Mouse (Mus musculus): ENCODE measurements around the gene Hist1h2bq.
"Not testable (repeated sequence)": the region's sequence is repeated elsewhere in the genome, so short reads cannot be mapped to it uniquely, and the experiment has no call there.

Hist1h2bq gene

DNA sequence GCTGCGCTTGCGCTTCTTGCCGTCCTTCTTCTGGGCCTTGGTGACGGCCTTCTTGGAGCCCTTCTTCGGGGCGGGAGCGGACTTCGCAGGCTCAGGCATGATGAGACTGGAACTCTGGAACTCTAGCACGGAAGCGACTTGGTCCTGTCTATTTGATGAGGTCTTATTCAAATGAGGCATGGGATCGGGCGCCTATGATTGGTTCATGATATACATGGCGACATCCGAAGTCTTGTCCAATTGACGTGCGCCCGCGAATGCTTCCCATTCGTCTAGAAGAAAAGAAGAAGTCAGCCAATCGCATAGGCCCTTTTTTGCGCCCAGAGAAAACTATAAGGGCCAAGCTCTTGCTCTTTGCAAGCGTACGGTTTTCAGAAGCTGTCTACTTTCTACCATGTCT lies at the start of gene Hist1h2bq, which contains the start of gene Hist1h2ao:
Gene Hist1h2bq, minus strand, starts transcription at position 125 of the 400 bp plus-strand sequence.
Gene Hist1h2ao, plus strand, starts transcription at position 393 of the 400 bp plus-strand sequence.
- not testable (repeated sequence) for DNase-seq

DNA sequence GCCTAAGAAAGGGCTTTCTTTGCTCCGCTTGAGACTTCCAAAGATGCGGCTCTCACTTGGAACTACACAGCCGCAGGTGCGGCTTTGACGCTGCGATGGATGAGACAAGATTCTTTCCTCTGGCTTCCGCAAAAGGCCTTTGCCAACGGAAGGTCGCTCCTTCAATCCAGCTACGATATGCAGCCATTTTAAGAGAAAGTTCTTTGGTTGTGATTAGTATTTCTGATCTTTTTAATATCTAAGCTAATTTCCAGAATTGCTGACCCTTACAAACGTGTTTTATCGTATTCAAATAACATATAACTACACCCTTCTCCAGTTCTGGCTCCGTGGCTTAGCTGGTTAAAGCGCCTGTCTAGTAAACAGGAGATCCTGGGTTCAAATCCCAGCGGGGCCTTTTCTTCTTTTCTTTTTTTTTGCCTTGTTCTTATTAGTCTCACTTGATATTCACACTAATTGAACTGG lies 45.7 kb upstream of the Hist1h2bq start:
- DNase-seq: peak; percentile 66 to 74

DNA sequence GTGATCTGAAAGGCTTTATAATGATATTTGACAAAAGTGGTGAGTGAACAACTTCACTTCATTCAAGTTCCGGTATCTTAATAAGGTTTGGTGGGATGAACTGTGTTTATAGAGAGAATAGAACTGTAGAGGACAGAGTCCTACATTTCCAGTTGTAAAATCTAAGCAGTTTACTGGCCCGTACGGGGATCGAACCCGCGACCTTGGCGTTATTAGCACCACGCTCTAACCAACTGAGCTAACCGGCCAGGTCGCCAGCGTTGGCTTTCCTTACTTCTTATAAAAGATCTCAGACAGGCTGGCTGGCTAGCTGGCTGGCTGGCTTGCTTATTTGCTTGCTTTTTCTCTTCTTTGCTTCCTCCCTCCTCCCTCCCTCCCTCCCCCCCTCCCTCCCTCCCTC lies 45.1 kb upstream of the Hist1h2bq start:
- DNase-seq: peak; percentile 84 to 90

DNA sequence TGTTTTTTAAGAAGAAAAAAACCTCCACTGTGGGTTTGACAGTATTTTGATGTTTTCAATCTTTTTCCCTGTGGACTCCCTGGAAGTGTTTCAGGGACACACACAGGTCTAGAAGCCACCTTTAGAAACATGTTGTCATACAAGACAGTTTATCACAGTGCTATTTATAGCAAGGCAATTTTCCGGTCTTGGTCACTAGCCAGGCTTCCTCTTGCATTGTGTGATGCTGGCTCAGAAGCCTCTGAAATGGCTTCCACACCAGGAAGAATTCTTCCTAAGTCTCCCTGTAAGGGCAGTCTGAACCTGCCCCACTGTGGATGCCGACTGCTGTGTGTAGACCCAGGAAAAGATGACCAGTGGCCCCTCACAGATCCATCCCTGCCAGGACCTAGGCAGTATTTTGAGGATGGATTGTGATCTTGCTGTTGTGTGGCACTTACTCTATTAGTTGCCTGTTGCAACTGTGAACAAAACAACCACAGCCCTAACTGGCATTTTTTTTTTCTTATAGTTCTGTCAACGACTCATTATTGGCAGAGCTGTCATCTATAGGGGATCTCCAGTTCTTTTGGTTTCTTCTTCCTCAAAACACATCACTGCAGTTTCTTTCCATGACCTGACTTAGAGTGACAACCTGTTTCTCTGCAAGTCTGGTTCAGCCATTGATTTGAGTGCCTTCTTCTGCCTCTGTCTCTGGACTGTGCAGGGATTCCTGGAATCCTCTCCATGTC lies 42.4 kb upstream of the Hist1h2bq start:
- DNase-seq: no peak

DNA sequence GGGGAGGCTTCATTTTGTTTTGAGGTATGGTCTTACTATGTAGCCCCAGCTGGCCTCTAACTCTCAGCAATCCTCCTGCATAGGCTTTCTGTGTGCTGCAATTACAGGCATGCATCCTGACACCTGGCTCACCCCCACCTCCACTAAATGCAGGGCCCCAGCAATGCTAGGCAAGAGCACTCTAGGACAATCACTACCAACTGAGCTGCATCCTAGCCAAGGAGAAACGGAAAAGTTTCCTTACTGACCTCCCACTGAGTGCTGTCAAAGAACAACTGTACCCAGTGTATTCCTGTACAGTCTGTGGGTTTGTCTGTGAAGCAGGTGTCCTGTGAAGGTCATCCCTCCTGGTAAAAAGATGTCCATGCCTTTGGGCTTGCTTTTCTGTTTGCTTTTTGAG lies 40.7 kb upstream of the Hist1h2bq start:
- not testable (repeated sequence) for DNase-seq

DNA sequence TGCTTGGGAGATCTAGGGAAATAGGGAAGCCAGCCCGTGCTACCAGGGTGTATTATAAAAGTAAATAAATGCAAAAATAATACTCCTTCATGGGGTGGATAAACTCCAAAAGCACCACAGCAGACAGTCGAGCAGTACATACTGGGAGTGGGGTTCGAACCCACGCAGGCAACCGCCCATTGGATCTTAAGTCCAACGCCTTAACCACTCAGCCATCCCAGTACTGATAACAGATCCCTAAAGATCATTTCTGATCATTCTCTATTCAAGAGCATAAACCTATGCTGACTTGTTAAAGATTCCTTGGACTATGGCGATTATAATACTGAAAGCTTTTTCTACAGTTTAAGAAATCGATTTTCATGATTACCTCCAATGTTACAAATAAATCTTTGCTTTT lies 37.9 kb upstream of the Hist1h2bq start:
- DNase-seq: no peak

DNA sequence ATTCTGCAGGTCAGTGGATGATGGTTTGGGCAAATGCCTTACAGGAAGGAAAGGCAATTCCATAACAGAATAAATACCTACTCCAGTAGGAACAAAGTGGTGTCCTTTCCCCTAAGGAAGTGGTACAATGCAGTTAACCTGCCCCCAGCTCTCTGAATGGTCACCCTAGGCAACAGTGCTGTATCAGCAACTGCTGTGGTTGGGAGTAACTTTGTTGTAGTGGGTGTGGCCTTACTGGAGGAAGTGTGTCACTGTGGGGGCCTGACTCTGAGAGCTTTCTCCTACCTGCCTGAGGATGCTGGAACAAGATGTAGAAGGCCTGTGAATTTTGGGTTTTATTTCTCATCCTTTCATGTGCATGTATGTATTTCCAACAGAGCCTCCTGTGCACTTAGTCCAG lies 36.4 kb upstream of the Hist1h2bq start:
- not testable (repeated sequence) for DNase-seq

DNA sequence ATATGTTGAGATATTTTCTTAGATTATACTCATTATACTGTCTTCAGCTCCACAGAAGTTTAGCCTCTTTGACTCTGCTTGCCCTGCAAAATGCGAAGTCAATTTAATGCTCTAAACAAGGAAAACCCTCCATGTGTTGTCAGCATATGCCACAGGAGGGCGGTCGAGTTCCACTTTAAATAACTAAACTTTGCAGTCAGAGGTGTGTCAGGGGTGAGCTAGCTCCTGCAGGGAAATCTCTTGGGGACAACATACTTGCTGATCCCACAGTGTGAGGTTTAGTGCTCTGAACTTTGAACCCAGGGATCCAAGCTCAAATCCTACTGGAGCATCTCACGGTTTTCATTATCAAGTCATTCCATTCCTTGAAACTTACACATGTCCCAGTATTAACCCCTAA lies 30.5 kb upstream of the Hist1h2bq start:
- not testable (repeated sequence) for DNase-seq

DNA sequence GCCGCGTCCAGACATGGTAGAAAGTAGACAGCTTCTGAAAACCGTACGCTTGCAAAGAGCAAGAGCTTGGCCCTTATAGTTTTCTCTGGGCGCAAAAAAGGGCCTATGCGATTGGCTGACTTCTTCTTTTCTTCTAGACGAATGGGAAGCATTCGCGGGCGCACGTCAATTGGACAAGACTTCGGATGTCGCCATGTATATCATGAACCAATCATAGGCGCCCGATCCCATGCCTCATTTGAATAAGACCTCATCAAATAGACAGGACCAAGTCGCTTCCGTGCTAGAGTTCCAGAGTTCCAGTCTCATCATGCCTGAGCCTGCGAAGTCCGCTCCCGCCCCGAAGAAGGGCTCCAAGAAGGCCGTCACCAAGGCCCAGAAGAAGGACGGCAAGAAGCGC lies 23.5 kb upstream of the Hist1h2bq start, which contains the start of the genes Hist1h2ap and Hist1h2br:
Gene Hist1h2ap, minus strand, starts transcription at position 47 of the 400 bp plus-strand sequence.
Gene Hist1h2br, plus strand, starts transcription at position 283 of the 400 bp plus-strand sequence.
- not testable (repeated sequence) for DNase-seq

DNA sequence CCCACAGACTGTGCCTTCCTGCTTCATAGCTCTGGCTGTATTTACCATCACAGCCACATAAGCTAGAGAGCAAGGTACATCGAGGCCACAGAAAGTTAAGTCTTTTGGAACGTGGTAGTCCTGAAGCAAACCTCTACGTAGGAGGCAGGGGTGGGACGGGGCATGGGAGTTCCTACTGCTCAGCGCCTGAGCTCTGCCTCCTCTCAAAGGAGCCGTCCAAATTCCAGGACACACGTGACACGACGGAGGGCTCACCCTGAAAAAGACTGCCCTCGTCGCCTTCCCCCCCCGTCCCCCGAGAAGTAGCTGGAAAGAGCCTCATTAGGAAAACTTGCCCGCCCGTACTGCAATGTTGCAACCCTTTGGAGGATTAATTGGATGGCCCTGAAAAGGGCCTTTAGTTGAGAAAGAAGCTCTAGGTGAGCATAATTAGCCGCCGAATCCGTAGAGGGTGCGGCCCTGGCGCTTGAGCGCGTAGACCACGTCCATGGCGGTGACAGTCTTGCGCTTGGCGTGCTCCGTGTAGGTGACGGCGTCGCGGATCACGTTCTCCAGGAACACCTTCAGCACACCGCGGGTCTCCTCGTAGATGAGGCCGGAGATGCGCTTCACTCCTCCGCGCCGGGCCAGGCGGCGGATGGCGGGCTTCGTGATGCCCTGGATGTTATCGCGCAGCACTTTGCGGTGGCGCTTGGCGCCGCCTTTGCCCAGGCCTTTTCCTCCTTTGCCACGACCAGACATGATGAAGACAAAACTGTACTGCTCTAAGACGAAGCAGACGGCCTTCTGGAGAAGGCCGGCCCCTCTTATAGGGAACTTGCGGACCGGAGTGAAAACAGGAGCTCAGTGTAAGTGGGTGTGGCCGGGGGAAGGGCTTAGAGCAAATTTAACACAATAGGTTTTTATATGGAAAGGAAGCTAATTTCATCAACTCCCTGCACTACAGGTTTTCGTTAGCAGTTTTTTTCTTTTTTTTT lies 21.7 kb upstream of the Hist1h2bq start, which contains the start of gene Hist1h4n:
Gene Hist1h4n, minus strand, starts transcription at position 779 of the 977 bp plus-strand sequence.
- DNase-seq: not testable (repeated sequence)

DNA sequence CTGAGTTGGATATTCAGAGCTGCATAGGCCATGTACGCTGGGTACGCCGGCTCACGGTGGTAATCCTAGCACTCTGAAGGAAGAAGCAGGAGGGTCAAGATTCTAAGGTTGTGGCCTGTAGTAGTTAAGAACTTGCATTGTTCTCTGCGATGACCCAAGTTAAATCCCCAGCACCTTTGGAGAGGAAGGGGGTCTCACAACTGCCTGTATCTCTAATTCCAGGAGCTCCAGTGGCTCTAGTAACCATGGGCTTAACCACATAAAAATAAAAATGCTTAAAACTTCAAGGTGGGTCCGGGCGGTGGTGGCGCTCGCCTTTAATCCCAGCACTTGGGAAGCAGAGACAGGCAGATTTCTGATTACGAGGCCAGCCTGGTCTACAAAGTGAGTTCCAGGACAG lies 20.3 kb upstream of the Hist1h2bq start:
- DNase-seq: no peak

DNA sequence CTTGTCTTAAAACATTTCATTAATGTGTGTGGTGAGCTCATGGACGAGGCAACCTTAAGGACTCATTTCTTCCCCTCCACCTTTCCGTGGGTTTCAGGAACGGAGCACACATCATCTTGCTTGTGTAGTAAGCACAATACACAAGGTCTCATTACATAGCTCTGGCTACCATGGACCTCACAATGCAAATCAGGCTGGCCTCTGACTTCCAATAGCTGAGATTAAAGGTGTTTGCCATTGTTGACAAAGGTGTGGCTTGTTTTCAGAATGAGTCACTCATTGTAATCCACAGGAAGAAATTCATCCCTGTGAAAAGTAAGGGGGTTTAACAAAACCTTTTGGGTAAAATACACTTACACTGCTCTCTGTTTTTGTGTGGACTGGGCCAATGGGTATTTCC lies 18.5 kb upstream of the Hist1h2bq start:
- no peak for DNase-seq

DNA sequence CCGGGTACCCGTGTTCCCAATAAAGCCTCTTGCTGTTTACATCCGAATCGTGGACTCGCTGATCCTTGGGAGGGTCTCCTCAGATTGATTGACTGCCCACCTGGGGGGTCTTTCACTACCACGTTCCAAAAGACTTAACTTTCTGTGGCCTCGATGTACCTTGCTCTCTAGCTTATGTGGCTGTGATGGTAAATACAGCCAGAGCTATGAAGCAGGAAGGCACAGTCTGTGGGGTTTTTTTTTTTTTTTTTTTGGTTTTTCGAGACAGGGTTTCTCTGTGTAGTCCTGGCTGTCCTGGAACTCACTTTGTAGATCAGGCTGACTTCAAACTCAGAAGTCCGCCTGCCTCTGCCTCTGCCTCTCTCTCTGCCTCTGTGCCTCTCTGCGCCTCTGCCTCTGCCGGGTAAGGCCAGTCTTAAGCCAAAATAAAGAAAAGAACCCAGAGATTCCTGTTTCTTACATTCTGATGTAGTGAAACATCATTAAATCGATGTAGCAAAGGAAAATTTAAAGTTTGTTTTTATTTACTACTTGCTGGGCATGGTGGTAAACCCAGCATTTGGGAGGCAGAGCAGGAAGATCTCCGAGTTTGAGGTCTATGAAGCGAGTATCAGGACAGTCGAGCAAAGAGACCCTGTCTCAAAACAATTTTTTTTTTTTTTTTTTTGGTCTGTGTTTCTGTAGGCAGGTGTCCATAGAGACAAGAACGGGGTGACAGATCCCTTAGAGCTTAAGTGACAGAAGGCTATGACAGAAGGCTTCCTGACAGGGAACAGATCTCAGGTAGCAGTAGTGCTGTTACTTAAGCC lies 10.3 kb upstream of the Hist1h2bq start:
- DNase-seq: not testable (repeated sequence)

DNA sequence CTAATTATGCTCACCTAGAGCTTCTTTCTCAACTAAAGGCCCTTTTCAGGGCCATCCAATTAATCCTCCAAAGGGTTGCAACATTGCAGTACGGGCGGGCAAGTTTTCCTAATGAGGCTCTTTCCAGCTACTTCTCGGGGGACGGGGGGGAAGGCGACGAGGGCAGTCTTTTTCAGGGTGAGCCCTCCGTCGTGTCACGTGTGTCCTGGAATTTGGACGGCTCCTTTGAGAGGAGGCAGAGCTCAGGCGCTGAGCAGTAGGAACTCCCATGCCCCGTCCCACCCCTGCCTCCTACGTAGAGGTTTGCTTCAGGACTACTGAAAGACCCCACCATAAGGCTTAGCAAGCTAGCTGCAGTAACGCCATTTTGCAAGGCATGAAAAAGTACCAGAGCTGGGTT lies 2.1 kb upstream of the Hist1h2bq start:
- DNase-seq: not testable (repeated sequence)

DNA sequence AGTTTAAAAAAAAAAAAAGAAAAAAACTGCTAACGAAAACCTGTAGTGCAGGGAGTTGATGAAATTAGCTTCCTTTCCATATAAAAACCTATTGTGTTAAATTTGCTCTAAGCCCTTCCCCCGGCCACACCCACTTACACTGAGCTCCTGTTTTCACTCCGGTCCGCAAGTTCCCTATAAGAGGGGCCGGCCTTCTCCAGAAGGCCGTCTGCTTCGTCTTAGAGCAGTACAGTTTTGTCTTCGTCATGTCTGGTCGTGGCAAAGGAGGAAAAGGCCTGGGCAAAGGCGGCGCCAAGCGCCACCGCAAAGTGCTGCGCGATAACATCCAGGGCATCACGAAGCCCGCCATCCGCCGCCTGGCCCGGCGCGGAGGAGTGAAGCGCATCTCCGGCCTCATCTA lies 1.5 kb upstream of the Hist1h2bq start, which contains the start of gene Hist1h4m:
Gene Hist1h4m, plus strand, starts transcription at position 208 of the 400 bp plus-strand sequence.
- DNase-seq: peak in 1 of 2 experiments; percentile 24

DNA sequence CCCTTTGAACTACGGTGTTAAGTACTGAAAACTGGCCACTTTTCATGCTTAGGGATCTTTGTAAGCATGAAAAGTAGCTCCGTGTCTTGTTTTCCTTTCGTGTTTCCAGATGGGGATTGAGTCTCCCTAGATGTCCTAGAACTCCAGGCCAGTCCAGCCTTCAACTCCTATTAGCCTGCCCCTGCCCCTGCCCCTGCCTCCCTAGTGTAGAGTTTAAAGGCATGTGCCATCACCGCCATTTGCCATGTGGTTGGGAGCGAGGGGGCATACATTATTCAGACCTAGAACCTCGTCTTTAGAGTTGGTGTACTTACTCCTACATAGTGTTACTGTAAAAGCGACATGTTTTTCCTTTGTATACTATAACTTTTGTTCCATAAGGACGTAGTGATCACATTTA lies 1.1 kb upstream of the Hist1h2bq start:
- not testable (repeated sequence) for DNase-seq

DNA sequence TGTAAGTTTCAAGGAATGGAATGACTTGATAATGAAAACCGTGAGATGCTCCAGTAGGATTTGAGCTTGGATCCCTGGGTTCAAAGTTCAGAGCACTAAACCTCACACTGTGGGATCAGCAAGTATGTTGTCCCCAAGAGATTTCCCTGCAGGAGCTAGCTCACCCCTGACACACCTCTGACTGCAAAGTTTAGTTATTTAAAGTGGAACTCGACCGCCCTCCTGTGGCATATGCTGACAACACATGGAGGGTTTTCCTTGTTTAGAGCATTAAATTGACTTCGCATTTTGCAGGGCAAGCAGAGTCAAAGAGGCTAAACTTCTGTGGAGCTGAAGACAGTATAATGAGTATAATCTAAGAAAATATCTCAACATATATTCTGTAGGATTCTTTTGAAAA lies 6.9 kb downstream of the Hist1h2bq start:
- not testable (repeated sequence) for DNase-seq

DNA sequence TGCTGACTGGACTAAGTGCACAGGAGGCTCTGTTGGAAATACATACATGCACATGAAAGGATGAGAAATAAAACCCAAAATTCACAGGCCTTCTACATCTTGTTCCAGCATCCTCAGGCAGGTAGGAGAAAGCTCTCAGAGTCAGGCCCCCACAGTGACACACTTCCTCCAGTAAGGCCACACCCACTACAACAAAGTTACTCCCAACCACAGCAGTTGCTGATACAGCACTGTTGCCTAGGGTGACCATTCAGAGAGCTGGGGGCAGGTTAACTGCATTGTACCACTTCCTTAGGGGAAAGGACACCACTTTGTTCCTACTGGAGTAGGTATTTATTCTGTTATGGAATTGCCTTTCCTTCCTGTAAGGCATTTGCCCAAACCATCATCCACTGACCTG lies 12.8 kb downstream of the Hist1h2bq start:
- DNase-seq: not testable (repeated sequence)

DNA sequence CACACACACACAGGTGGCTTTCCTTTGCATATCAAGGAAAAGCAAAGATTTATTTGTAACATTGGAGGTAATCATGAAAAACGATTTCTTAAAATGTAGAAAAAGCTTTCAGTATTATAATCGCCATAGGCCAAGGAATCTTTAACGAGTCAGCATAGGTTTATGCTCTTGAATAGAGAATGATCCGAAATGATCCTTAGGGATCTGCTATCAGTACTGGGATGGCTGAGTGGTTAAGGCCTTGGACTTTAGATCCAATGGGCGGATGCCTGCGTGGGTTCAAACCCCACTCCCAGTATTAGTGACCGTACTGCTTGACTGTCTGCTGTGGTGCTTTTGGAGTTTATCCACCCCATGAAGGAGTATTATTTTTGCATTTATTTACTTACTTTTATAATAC lies 14.4 kb downstream of the Hist1h2bq start:
- no peak for DNase-seq

DNA sequence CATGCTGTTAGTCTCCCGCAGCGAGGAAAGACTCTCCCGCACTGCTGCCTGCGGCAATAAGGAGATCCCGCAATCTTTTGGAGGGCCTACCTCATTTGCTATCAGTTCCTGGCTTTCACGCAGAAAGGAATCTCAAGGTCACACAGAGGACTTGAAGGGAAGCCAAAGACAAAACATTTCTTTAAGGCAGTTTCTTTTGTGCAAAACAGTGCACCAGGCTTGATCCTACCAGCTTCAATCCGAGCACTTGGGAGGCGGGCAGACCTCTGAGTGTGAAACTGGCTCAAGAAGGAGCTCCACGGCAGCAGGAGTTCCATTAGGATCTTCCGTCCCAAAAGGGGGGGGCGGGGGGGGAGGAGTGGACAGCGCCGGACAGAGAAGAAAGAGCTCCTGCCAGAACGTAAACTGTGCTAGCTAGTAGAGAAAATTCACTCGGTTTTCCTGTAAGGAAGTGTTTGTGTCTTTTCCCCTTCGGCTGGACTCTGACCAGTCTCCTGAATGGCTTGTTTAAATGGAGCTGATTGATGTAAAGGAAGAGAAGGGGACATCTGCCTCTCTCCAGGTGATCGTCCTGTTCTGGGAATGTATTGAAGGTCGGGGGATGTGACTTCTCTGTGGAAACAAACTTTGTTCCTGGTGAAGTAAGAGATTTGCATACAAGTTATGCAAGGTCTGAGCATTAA lies 19.3 kb downstream of the Hist1h2bq start:
- no peak for DNase-seq

DNA sequence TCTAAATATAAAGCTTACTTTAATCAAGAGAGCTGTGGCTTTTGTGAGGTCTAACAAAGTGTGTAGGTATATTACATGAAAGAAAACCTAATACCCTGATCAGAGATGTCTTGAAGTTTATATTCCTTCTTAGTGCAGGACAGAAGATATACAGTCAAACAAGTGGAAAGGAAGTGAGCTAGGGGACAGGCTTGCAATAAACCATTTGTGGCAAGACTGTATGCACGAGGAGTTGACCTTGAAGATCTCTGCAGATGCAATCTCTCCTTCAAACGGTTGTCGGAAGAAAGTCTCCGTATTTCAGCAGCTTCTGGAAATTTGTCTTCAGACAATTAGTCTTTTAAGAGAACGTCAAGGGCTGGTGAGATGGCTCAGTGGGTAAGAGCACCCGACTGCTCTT lies 20.1 kb downstream of the Hist1h2bq start:
- no peak for DNase-seq

Data from cerebellum, adult 18-20 months (tissue).